Mouse (Mus musculus) lung, adult 2 months (tissue): ENCODE measurements at regions not wholly inside any gene's neighbourhood (a gene's known extent, or its start where the extent isn't known, plus 50 kb on each side); places are given as distances from the start of the nearest gene placed in this dataset.

Source experiments
- DNase-seq: peaks from one replicate; pipeline ENCODE4 v3.0.0; 2022
- H3K4me1 ChIP-seq: fragments of 200-500 bp; 2 replicates; pipeline ENCODE4 v1.6.1; 2011; ENCODE audit warnings: low read length; ENCODE audit not compliant: control insufficient read depth, insufficient read depth
- H3K4me3 ChIP-seq: fragments of 200-500 bp; replicated peaks from 2 replicates; pipeline ENCODE3; 2011; ENCODE audit warnings: low read depth, mild to moderate bottlenecking, control low read depth, low read length; ENCODE audit errors: extremely low read depth
- CTCF ChIP-seq: fragments of 200-500 bp; IDR thresholded peaks from 2 replicates; pipeline ENCODE4 v1.5.1; 2011; ENCODE audit warnings: mild to moderate bottlenecking, low read length, control low read depth; ENCODE audit not compliant: insufficient read depth
- POLR2A ChIP-seq: fragments of 200-500 bp; IDR thresholded peaks from 2 replicates; pipeline ENCODE4 v1.6.1; 2011; ENCODE audit warnings: low read depth, mild to moderate bottlenecking, control low read depth, low read length, borderline replicate concordance; ENCODE audit errors: extremely low read depth
- WGBS: fragments of 180-500 bp; shearing (Covaris S2); methylation state at CpG from one replicate; pipeline ENCODE4 v1.1.7; 2018; 5-methylcytosine and 5-hydroxymethylcytosine counted together

- no peak for DNase-seq
- WGBS, result 95% methylated on average over 6 of the region's 6 CpGs
- H3K4me3 ChIP-seq, result no peak overlapping the region
- TF ChIP-seq CTCF, result no peak
- no peak for TF ChIP-seq POLR2A
- H3K4me1 ChIP-seq, result no peaks in the 10 kb centered on the region
Measured at GRCm38 (mm10) chr7:67817556-67817955, 58.0 kb upstream of the Synm start.

DNA sequence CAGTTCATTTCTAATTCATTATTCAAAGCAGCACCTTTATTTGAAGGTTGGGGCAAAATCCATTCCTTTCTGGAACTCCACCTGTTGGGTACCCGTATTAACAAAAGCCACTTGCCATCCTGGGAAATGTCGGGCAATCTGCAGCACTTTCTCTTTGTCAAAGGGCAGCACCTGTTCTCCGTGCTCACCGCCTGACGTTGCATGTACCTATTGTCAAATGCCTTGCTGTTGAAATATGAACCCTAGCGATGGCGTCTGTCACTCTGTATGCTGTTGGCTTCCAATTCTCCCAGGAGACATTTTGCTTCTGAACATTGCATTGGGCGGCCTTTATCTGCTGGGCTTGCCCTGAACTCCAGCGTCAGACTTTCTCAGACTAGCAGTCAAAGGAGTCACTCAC, 55.3 kb upstream of the Synm start:
- WGBS, result 74% methylated on average over 9 of the region's 9 CpGs
- DNase-seq, result no peak
- Histone ChIP-seq H3K4me1 (no peaks in the 10 kb centered on the region), H3K4me3 (no peak overlapping the region)
- no peak for TF ChIP-seq POLR2A
- no peak for TF ChIP-seq CTCF
